Mouse (Mus musculus) G1E-ER4 (cell line): Measurements from ENCODE around the gene Raver2. TPM values are rescaled to one million over a fixed set of nuclear protein-coding genes. Genes with fewer than 3 reads are reported as not detected.

Experiments
- GATA1 ChIP-seq: IDR thresholded peaks from one replicate; pipeline ENCODE4 v1.8.0; 2012; ENCODE audit warnings: low read length, inconsistent platforms
- polyA plus RNA-seq: library from polyadenylated mRNA; stranded (reverse); fragments of >175 nt; gene quantifications from 2 replicates; pipeline ENCODE4 v1.2.3, GENCODE M21; 2012

The Raver2 gene
- polyA plus RNA-seq, 1 experiment = not detected

DNA sequence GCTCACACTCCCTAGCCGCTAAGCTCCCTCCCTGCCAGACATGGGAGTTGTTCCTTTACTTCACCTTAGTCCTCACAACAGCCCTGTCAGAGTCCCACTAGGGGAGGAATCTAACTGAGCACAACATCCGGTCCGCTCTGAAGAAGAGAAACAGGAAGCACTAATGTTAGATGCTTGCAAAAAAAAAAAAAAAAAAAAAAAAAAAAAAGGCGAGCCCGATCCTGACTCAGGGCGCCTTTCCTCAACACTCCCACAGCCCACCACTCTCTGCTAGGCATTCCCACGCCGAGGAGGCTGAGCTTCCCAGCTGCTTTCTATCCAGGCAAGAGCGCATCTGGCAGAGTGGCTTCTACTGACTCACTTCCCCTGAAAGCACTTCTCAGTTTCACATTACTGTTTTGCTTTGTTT, 113.8 kb downstream of the Raver2 start:
- no peak for TF ChIP-seq GATA1

GRCm38 (mm10) chr4:101185216-101185615, 116.4 kb downstream of the Raver2 start:
- no peak for TF ChIP-seq GATA1

- no peak for TF ChIP-seq GATA1
These were observed 117.8 kb downstream of the Raver2 start for GRCm38 (mm10) chr4:101186591-101186990.

DNA sequence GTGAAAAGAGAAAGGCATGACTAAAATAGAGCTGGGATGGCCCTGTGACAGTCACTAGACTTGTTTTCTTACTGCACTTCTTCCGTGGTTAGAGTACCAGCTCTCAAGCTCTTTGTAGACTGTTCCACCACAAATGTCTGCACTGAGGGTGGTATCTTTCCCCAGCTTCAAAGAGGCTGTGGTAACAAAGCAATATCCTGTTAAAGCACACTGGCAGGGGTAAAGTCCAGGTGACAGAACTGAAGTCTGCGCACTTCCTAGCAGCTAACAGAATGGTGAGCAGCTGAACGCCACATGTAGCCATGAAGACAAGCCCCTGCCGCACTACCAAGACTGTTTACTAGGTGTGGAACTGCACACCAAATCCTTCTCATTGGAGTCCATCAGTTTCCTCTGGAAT, 118.6 kb downstream of the Raver2 start:
- no peak for TF ChIP-seq GATA1

DNA sequence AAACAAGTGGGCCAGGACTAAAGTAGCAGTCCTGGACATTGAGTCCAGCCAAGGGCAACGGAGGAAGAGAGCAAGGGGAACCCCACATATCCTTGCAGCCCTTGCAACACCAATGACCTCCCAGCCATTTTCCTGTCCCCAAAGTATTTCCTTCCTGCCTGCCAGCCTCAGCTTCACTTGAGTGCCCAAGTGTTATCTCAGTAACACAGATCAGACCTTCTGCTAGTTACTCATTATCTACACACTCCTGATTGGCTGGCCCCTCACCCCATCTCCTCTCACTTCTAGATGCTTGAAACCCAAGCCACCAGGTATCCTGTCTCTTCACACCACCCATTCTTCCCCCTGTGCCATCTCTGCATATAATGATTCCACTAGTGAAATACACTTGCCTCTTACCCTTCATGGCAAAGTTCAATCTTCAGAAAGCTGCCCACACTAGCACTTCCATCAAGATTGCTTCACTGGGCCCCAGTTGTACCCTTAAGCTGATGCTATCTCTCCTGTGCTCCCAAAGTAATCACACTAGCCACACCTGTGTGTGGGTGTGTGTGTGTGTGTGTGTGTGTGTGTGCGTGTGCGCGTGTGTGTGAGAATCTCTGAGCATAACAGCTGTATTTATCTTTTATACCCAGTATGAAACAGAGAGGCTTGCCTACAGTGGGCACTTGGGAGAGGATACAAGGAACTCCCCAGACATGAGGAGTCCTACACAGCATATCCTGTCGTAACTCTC, 123.6 kb downstream of the Raver2 start:
- TF ChIP-seq GATA1 = peak; percentile 69

GRCm38 (mm10) chr4:101194170-101194569, 125.4 kb downstream of the Raver2 start:
- no peak for TF ChIP-seq GATA1

DNA sequence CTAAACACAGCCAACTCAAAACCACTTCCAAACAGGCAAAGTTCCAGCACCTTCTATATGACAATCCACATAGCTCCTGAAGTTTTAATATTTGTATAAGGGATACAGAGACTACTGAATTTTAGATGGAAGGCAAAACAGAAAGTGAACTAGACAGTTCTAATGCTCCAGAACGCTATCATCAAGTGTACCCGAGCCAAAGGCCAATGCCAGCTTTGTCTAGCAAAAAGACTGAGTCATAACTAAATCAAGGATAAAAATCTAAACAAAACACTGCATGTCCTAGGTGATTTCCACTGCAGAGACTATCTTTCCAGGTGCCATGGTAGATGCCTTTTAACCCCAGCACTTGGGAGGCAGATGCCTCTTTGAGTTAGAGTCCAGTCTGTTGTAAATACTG, 127.6 kb downstream of the Raver2 start:
- TF ChIP-seq GATA1 = no peak

- no peak for TF ChIP-seq GATA1
These were observed 128.8 kb downstream of the Raver2 start for GRCm38 (mm10) chr4:101197421-101198170.

DNA sequence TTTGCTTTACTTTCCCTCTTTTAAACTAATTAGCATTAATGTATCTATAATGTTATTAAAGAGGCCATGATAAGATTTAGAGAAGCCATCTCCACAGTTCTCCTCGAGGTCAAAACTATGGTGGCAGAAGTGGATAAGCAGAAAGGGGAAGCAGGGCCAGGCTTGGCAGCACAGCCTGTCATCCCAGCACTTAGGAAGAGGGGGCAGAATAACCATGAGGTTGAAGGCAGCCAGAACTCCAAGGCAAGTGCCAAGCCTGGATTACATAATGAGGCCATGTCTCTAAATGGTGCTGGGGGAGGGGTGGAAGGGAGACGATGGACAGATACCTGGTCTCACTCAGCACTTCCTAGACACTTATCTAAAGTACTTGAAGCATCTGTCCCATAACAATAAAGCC, 129.6 kb downstream of the Raver2 start:
- TF ChIP-seq GATA1 = no peak

- TF ChIP-seq GATA1 = no peak
These were observed 130.8 kb downstream of the Raver2 start for GRCm38 (mm10) chr4:101199433-101200081.

Other genes starting within 250 kb of the Raver2 start
- not detected in 2 replicates for gene Gm10577, start 48.3 kb upstream of the Raver2 start, polyA plus RNA-seq
- 221 and 258 TPM in 2 replicates for gene Jak1, start 196.3 kb downstream of the Raver2 start, polyA plus RNA-seq